Mouse (Mus musculus): ENCODE results near the gene Olfr19. TPM values are rescaled to one million over a fixed set of nuclear protein-coding genes. Genes with fewer than 3 reads are reported as not detected.
"Not testable (repeated sequence)": the region's sequence is repeated elsewhere in the genome, so short reads cannot be mapped to it uniquely, and the experiment has no call there.

Olfr19 gene
- polyA plus RNA-seq (2014; fragmentation: Nextera tagmentation; extraction: Ambion mirVana), result not detected in 2 replicates

DNA sequence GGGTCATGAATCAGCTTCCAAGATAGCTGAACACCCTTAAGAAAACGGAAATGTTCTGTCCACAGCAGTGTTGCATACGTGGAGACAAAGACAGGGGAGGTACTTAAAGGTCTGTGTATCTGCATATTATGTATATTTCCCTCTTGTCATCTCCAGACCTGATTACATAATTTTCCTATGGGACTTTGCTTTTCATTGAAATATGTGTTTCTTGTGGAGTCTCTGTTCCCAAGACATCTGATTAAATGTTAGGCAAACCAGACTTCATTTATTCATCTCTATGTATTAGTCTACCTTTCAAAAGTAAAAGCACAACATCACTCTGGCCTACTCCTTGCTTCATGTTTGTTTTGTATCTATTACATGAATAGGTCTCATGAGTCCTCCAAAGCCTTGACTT, at the start of gene Olfr19:
Gene Olfr19, minus strand, starts transcription at position 101 of the 400 bp plus-strand sequence.
- no peak within 1 kb of the TSS for H3K4me2 ChIP-seq (ENCODE audit: low read length)
- WGBS, result 62% methylated on average over 2 of the region's 2 CpGs
- no peaks in the 10 kb centered on the region for H3K9me3 ChIP-seq (ENCODE audit: control insufficient read depth, low read length)
- no peaks in the 10 kb centered on the region for H3K27me3 ChIP-seq (replicated peaks; ENCODE audit: control insufficient read depth, insufficient read depth, low read length)
- H3K4me1 ChIP-seq (replicated peaks; ENCODE audit: control insufficient read depth, insufficient read depth, low read length), result no peaks in the 10 kb centered on the region
- H3K9ac ChIP-seq (ENCODE audit: low read length), result no peak within 1 kb of the TSS
- H3K27ac ChIP-seq (ENCODE audit: low read depth), result no peak within 1 kb of the TSS
- no peak within 1 kb of the TSS for H3K4me3 ChIP-seq (ENCODE audit: low read depth, low read length)
- no peaks in the 10 kb centered on the region for H3K36me3 ChIP-seq (ENCODE audit: control insufficient read depth, insufficient read depth, low read length)
- ATAC-seq (replicated peaks; ENCODE audit: low FRiP score, low TSS enrichment, low read depth) (no peak), DNase-seq (ENCODE audit: low spot score) (no peak)

DNA sequence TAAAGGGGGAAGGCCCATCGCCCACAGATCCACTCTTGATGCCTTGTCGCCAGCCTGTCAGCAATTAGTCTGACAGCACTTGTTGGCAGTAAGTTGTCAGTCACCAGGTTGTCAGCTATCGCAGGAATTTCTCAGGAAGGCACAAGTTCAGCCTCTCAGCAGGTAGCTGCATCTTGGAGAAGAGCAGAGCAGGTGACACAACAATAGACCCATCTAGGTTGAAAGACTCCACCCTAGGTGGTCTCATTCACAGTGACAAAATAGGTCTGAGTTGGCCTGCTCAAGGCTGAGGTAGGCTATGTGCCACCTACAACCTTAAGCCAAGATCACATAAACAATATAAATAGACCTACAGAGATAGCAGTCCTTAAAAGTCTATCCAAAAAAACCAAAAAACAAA, 8.8 kb upstream of the Olfr19 start:
- Histone ChIP-seq H3K9me3 (ENCODE audit: control insufficient read depth, low read length) (no peaks in the 10 kb centered on the region), H3K36me3 (ENCODE audit: control insufficient read depth, insufficient read depth, low read length) (no peaks in the 10 kb centered on the region), H3K4me1 (replicated peaks; ENCODE audit: control insufficient read depth, insufficient read depth, low read length) (no peaks in the 10 kb centered on the region), H3K9ac (ENCODE audit: low read length) (no peak overlapping the region), H3K27me3 (replicated peaks; ENCODE audit: control insufficient read depth, insufficient read depth, low read length) (no peaks in the 10 kb centered on the region), H3K4me3 (ENCODE audit: low read depth, low read length) (no peak overlapping the region), H3K4me2 (ENCODE audit: low read length) (no peak overlapping the region), H3K27ac (ENCODE audit: low read depth) (no peak overlapping the region)
- WGBS, result 60% methylated on average over 3 of the region's 3 CpGs
- no peak for DNase-seq (ENCODE audit: low spot score)
- ATAC-seq (replicated peaks; ENCODE audit: low FRiP score, low TSS enrichment, low read depth), result no peak

DNA sequence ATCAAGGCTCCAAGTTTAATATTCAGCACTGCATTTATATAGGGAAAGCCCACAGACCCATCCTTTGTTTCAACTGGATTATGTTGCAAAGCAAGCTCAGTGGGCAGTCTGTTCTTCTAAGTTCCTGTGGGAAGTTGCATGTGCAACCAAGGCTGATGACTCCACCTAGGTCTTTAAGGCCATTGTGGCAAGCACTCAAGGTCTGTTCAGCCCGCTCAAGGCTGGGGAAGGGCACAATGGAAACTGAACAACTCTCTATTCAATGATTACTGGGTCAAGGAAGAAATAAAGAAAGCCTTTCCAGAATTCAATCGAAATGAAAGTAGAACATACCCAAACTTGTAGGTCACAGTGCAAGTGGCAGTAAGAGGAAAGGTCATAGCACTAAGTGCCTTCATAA, 7.8 kb upstream of the Olfr19 start:
- H3K4me3 ChIP-seq (ENCODE audit: low read depth, low read length), result no peak overlapping the region
- DNase-seq (ENCODE audit: low spot score) (no peak), ATAC-seq (replicated peaks; ENCODE audit: low FRiP score, low TSS enrichment, low read depth) (no peak)
- H3K4me2 ChIP-seq (ENCODE audit: low read length), result no peak overlapping the region
- WGBS, result 79% methylated on average over 2 of the region's 2 CpGs
- no peaks in the 10 kb centered on the region for H3K9me3 ChIP-seq (ENCODE audit: control insufficient read depth, low read length)
- no peak overlapping the region for H3K27ac ChIP-seq (ENCODE audit: low read depth)
- H3K27me3 ChIP-seq (replicated peaks; ENCODE audit: control insufficient read depth, insufficient read depth, low read length), result no peaks in the 10 kb centered on the region
- H3K36me3 ChIP-seq (ENCODE audit: control insufficient read depth, insufficient read depth, low read length), result no peaks in the 10 kb centered on the region
- H3K9ac ChIP-seq (ENCODE audit: low read length), result no peak overlapping the region
- H3K4me1 ChIP-seq (replicated peaks; ENCODE audit: control insufficient read depth, insufficient read depth, low read length), result no peaks in the 10 kb centered on the region

DNA sequence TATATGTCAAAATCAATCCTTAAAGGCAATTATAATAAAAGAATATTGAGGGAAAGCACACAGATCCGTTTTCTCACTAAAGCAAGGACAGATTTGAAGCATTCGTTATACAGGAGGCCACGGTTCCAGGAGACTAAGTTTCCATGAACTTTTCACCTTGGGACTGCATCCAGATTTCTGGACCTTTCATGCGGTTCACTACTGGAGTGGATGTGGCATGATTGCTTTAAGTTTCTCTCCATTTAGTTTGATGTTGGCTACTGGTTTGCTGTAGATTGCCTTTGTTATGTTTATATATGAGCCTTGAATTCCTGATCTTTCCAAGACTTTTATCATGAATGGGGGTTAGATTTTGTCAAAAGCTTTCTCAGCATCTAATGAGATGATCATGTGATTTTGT, 11.2 kb downstream of the Olfr19 start:
- H3K4me3 ChIP-seq (ENCODE audit: low read depth, low read length), result no peak overlapping the region
- H3K9ac ChIP-seq (ENCODE audit: low read length), result no peak overlapping the region
- no peak overlapping the region for H3K27ac ChIP-seq (ENCODE audit: low read depth)
- H3K4me1 ChIP-seq (replicated peaks; ENCODE audit: control insufficient read depth, insufficient read depth, low read length), result no peaks in the 10 kb centered on the region
- no peaks in the 10 kb centered on the region for H3K9me3 ChIP-seq (ENCODE audit: control insufficient read depth, low read length)
- H3K27me3 ChIP-seq (replicated peaks; ENCODE audit: control insufficient read depth, insufficient read depth, low read length), result no peaks in the 10 kb centered on the region
- no peak for DNase-seq (ENCODE audit: low spot score)
- no peak for ATAC-seq (replicated peaks; ENCODE audit: low FRiP score, low TSS enrichment, low read depth)
- no peak overlapping the region for H3K4me2 ChIP-seq (ENCODE audit: low read length)
- no peaks in the 10 kb centered on the region for H3K36me3 ChIP-seq (ENCODE audit: control insufficient read depth, insufficient read depth, low read length)
- 87% methylated on average over 4 of the region's 4 CpGs for WGBS

DNA sequence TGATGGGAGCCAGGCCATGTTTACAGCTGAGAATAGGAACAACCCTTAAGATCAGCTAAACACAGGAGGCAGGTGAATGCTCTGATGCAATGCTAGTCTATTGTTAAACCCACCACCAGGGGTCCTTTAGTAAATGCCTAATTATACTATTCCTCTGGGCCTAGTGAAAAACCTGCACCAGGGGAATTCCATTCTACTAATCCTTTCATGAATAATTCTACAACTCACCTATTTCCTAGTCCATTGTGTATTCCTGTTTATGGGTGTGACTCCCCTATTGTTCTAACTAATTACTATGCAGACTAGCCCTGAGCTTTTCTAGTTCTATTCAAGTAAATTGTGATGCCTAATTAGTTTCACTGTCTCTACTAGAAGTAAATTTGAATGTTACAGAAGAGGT, 11.7 kb downstream of the Olfr19 start:
- H3K36me3 ChIP-seq (ENCODE audit: control insufficient read depth, insufficient read depth, low read length); H3K27ac ChIP-seq (ENCODE audit: low read depth); H3K4me3 ChIP-seq (ENCODE audit: low read depth, low read length); H3K9ac ChIP-seq (ENCODE audit: low read length); ATAC-seq (replicated peaks; ENCODE audit: low FRiP score, low TSS enrichment, low read depth); DNase-seq (ENCODE audit: low spot score); H3K9me3 ChIP-seq (ENCODE audit: control insufficient read depth, low read length); H3K27me3 ChIP-seq (replicated peaks; ENCODE audit: control insufficient read depth, insufficient read depth, low read length); H3K4me1 ChIP-seq (replicated peaks; ENCODE audit: control insufficient read depth, insufficient read depth, low read length); H3K4me2 ChIP-seq (ENCODE audit: low read length): not testable (repeated sequence)

DNA sequence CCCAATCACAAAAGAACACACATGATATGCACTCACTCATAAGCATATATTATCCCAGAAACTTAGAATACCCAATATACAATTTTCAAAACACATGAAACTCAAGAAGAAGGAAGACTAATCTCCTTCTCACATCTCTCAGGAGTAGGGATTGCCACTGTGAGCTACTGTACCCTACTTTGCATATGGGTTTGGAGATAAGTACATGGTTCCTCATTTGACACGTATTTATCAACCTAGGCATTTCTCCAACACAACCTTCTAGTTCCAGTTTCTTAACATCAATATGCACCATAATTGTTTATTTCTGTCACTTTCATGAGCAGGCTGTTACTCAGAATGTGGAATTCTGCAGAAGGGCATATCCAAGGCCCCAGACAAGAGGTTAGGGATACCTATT, 31.1 kb downstream of the Olfr19 start:
- ATAC-seq (replicated peaks; ENCODE audit: low FRiP score, low TSS enrichment, low read depth) (no peak), DNase-seq (ENCODE audit: low spot score) (no peak)
- H3K9ac ChIP-seq (ENCODE audit: low read length), result no peak overlapping the region
- no peaks in the 10 kb centered on the region for H3K36me3 ChIP-seq (ENCODE audit: control insufficient read depth, insufficient read depth, low read length)
- H3K4me1 ChIP-seq (replicated peaks; ENCODE audit: control insufficient read depth, insufficient read depth, low read length), result no peaks in the 10 kb centered on the region
- no peak overlapping the region for H3K27ac ChIP-seq (ENCODE audit: low read depth)
- no peaks in the 10 kb centered on the region for H3K9me3 ChIP-seq (ENCODE audit: control insufficient read depth, low read length)
- H3K27me3 ChIP-seq (replicated peaks; ENCODE audit: control insufficient read depth, insufficient read depth, low read length), result no peaks in the 10 kb centered on the region
- H3K4me2 ChIP-seq (ENCODE audit: low read length), result no peak overlapping the region
- WGBS, result 76% methylated on average over 1 of the region's 1 CpGs
- H3K4me3 ChIP-seq (ENCODE audit: low read depth, low read length), result no peak overlapping the region

DNA sequence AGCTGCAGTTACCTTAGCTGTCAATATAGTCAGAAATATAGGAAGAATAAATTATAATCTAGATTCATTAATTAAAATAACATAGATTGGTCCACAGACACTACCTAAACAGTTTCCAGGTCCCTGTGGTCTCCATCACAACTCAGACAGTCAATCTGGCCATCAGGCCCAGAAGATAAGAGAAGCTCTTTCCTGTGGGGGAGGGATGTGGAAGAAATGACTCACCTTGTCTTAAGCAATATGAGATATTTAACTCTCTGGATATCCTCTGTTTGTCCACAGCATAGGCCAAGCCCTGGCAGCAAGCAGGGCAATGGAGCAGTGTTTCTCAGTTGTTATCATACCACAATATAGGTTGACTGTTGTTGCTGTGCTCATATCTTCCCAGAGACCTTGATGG, 42.5 kb downstream of the Olfr19 start:
- Histone ChIP-seq H3K4me2 (ENCODE audit: low read length) (no peak overlapping the region), H3K27ac (ENCODE audit: low read depth) (no peak overlapping the region), H3K4me1 (replicated peaks; ENCODE audit: control insufficient read depth, insufficient read depth, low read length) (no peaks in the 10 kb centered on the region), H3K27me3 (replicated peaks; ENCODE audit: control insufficient read depth, insufficient read depth, low read length) (no peaks in the 10 kb centered on the region), H3K36me3 (ENCODE audit: control insufficient read depth, insufficient read depth, low read length) (no peaks in the 10 kb centered on the region), H3K4me3 (ENCODE audit: low read depth, low read length) (no peak overlapping the region), H3K9me3 (ENCODE audit: control insufficient read depth, low read length) (no peaks in the 10 kb centered on the region), H3K9ac (ENCODE audit: low read length) (no peak overlapping the region)
- no peak for DNase-seq (ENCODE audit: low spot score)
- no peak for ATAC-seq (replicated peaks; ENCODE audit: low FRiP score, low TSS enrichment, low read depth)

Other genes starting within 250 kb of the Olfr19 start
- gene Fgd4, start 75.9 kb downstream of the Olfr19 start, polyA plus RNA-seq (2014; fragmentation: Nextera tagmentation; extraction: Ambion mirVana), result 14.6 and 16.1 TPM in 2 replicates
- 0.16 and 0.34 TPM in 2 replicates for gene Spag6l, start 153.1 kb upstream of the Olfr19 start, polyA plus RNA-seq (2014; fragmentation: Nextera tagmentation; extraction: Ambion mirVana)
- gene Igll1, start 187.6 kb upstream of the Olfr19 start, polyA plus RNA-seq (2014; fragmentation: Nextera tagmentation; extraction: Ambion mirVana), result not detected in 2 replicates
- gene Top3b, start 194.3 kb upstream of the Olfr19 start, polyA plus RNA-seq (2014; fragmentation: Nextera tagmentation; extraction: Ambion mirVana), result 64.0 and 64.3 TPM in 2 replicates
- 1.9 and 2.1 TPM in 2 replicates for gene Vpreb1, start 194.4 kb upstream of the Olfr19 start, polyA plus RNA-seq (2014; fragmentation: Nextera tagmentation; extraction: Ambion mirVana)
- 16.3 and 19.6 TPM in 2 replicates for gene Ppm1f, start 220.1 kb upstream of the Olfr19 start, polyA plus RNA-seq (2014; fragmentation: Nextera tagmentation; extraction: Ambion mirVana)

Data from intestine, embryonic 14.5 days (tissue).